Mouse (Mus musculus) monocyte, adult 5-6 weeks (primary cell): ENCODE results near the gene Babam2. TPM values are rescaled to one million over a fixed set of nuclear protein-coding genes. Genes with fewer than 3 reads are reported as not detected.

ENCODE experiments used
- ATAC-seq: fragments of 153-309, 156-312 bp; replicated peaks from 2 replicates; pipeline ENCODE4 v1.8.0; 2017; ENCODE audit warnings: mild to moderate bottlenecking; ENCODE audit not compliant: low TSS enrichment, insufficient number of reproducible peaks, severe bottlenecking, poor library complexity, low FRiP score
- total RNA-seq: library from RNA; stranded (forward); fragments of 200-1000, 200-491, 200-594 nt; gene quantifications from 3 replicates; pipeline ENCODE4 v1.2.3, GENCODE M21; 2017

Babam2 gene
- total RNA-seq, 1 experiment from 2014 or later, result 35.1 TPM

DNA sequence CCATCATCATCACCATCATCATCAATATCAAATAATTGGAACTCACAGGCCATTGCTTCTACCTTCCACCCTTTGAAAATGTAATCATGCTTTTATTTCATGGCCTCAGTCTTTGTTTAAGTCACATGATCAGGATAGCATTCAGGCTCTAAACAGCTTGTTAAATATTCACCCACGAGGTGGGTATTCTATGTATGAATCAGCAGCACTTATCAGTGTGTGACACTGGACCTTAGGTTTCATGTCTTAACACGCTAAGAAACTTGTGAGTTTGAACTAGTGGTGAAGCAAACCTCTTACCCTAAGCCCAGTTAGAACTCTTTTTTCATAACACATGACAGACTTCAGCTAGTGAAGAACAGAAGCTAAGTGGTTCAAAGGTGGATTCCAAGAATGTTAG lies 301.3 kb downstream of the Babam2 start:
- no peak for ATAC-seq

- ATAC-seq, result no peak
Observed at GRCm38 (mm10) chr5:32000076-32000475, 302.6 kb downstream of the Babam2 start.

GRCm38 (mm10) chr5:32001266-32001665 lies 303.8 kb downstream of the Babam2 start:
- no peak for ATAC-seq

- ATAC-seq, result no peak
Observed at GRCm38 (mm10) chr5:32001771-32002170, 304.3 kb downstream of the Babam2 start.

DNA sequence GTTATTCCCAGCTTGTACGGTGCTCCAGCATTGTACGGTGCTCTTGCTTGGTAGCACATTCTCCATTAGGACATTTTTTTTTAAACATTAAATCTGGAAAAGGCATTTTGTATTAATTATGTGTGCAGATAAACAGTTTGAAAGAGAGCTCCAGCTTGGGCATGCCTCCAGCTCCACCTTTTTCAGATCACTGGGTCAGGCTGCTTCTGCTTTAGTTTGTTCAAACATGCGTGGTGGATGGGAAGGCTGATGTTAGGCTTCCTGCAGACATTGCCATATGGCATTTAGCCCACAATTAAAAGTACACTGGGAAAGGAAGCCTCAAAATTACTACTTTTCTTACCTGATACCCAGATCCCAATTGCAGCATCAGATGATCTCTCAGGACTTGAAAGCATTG lies 310.9 kb downstream of the Babam2 start:
- no peak for ATAC-seq

DNA sequence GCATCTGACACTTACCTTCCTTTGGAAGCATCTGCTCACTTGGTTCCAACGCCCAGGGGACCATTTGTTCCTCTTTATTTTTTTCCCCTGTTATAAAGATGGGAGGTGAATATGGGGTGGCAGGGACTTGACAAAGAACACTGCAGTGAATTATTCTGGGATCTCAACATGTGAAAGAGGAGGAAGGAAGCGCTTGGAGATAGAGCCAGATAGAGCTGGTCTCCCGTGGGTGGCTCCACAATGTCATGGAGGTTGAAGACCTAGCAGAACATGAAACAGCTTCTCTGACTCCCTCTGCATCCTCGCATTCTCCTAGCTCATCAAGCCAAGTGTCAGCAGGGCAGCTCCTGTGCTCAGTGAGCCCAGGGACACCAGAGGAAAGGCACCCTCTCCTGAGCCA lies 312.6 kb downstream of the Babam2 start:
- ATAC-seq, result no peak

DNA sequence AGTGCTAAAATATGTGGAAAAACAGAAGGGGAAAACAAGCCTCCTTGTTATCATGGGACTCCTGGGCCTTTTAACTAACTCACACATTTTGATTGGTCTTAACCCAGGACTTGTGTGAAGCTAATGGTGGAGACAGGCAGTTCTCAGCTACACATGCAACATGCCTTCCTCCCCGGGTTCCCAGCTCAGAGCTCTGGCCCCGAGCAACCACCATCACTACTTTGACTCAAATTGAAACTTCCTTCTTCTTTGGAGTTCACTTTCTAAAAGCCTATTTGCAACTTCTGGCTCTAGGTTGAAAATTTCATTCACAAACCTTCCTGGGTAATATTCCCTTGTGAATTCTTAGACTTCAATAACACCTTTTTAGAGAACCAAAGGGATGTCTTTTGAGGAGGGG lies 315.6 kb downstream of the Babam2 start:
- ATAC-seq, result no peak

GRCm38 (mm10) chr5:32014786-32015185 lies 317.3 kb downstream of the Babam2 start:
- no peak for ATAC-seq

DNA sequence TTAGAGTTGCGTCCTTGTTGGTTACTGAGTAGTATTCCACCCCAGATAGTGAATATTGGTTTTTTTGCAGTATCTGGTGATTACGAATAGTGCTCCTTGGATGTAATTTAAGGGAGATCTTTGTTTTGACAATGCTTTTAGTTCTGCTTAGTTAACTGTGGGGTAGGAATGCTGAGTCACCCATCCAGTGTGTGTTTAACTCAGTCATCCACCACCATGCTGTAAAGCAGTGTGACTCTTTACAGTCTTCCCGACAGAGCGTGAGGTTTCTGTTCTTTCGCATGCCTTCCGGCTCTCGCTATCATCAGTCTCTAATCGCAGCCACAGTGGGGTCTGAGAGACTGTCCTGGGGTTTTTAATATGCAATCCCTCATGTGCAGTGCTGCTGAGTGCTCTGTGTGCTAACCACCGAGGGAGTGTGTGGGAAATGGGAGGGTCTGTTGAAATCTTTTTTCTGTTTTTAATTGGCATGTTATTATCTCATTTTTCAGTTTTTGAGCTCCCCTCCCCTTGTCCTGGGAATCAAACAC lies 318.5 kb downstream of the Babam2 start:
- ATAC-seq, result no peak

GRCm38 (mm10) chr5:32017686-32018085 lies 320.2 kb downstream of the Babam2 start:
- ATAC-seq, result no peak

DNA sequence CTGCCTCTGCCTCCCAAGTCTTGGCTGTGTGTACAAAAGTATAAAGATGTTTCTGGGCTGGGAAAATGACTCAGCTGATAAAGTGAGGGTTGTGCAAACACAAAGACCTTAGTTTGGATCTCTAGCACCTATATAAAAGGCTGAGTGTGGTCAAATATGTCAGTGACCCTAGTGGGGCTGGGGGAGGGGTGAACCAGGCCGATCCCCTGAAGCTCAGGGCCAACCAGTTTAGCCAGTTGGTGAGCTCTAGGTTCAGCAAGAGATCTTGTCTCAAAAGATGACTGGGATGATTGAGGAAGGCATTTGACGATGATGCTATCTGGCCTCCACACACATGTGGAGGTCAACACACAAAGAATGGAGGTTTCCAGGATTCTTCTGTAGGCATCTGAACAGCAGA lies 320.8 kb downstream of the Babam2 start:
- ATAC-seq, result no peak

DNA sequence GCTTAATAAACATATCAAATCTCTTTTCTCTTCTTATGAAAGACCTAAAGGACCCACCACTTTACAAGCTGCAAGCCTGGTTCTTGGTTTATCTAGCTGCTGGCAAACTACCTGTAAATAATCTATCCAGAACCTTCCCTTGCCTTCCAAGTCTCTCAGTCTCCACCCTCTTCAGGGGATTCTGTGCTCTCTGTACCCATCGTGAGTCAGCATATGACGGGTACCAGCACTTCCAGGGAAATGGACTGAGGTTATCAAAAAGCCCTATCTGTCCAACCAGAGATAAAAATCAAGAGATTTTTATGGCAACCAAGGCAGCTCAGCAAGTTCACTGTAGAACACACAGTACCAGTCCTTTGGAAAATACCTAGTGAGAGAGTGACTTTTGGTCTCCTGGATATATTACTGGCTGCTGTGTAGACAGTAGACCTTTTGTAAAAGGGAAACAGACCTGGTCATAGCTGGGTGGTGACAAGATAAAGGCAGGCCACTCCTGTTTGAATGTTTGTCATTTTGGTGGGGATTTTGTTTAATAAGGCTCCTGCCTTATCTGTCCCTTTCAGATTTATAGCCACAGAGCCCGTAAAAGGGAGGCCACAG lies 332.4 kb downstream of the Babam2 start:
- no peak for ATAC-seq

DNA sequence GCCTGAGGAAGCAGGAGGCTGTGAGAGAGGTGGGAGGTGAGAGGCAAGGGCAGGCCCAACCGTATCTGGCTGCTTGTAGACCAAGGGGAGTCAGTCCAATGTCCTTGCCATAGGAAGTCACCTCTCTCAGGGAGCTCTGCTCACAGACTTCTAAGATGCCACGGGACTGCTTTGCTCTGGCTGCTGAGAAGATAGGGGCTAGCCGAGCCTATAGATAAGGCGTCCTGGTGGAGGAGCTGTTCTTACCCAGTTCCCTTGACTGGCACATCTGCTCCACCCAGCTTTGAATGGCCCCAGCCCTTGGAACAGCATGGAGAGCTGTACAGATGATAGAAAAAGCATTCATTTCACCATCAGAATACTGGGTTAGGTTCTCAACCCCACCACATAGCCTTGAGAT lies 335.7 kb downstream of the Babam2 start:
- no peak for ATAC-seq

DNA sequence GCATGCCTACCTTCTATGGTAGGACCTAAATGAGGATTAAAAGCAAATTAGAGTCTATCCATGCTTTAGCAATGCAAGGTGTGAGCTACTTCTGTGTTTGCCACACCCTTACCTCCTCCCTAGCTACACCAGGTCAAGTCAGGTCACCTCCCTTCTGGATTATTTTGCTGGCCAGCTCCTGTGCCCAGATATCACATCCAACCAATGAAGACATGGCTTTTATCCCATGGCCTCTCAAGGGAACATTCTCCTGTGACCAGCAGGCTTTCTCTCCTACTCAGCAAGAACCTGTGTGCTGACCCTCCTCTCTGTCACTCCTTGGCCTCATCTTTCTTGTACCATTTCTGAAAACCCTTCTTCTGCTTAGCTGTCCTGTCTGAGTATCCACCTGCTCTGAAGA lies 336.1 kb downstream of the Babam2 start:
- ATAC-seq, result no peak

GRCm38 (mm10) chr5:32034475-32035054 lies 337.1 kb downstream of the Babam2 start:
- no peak for ATAC-seq

- no peak for ATAC-seq
Observed at GRCm38 (mm10) chr5:32035721-32036320, 338.3 kb downstream of the Babam2 start.

DNA sequence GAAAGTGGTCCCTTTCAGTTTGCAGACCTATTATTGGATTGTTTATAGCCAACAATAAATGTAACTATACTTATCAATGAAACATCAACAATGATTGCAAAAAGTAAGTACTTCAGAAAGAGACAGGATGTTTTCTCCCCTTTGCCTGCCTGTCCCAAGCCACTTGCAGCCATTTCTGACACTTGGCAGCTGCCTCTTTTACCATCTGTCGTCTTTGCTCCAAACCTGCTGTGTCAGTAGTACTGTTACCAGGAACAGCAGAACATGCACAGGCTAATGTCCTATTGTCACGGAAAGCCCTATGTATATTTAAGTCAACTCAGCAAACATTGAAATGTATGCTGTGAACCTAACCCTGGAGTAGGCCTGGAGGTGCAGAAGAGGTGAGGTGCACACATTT lies 339.4 kb downstream of the Babam2 start:
- no peak for ATAC-seq

DNA sequence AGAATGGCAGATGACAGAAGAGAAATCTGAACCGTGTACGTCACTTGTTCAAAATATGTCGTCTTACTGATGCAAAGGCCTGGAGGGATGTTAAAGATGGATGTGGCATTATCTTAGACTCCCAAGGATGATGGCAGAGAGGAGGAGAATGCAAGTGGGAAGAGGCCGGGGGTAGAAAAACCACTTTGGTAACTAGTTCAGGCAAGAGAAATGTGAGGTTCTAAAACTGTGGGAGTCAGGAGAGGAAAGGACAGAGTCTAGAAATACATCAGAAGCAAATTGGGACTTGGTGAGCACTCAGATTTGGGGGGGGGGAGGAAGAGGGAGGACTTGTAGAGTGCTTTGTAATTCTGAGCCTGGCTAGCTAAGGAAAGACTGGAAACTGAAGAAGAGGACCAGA lies 340.1 kb downstream of the Babam2 start:
- ATAC-seq, result no peak

DNA sequence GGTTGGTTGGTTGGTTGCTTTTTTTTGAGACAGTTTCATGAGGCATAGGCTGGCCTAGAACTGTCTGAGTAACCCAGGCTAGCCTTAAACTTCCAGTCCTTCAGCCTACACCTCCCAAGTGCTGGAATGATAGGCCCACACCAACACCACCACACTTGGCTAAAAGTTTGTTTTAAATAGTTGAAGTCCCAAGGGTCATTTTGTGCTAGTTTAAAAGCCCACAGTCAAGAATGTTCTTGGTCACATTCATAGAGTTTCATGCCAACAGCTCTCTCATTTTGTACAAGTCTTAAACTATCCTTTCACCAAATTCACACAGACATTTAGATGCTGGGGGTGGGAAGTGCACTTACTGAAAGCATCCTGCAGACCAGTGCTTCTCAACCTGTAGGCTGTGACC lies 341.5 kb downstream of the Babam2 start:
- ATAC-seq, result no peak

- no peak for ATAC-seq
Observed at GRCm38 (mm10) chr5:32039511-32039910, 342.0 kb downstream of the Babam2 start.
